Mouse (Mus musculus) layer of hippocampus, adult 11-12 months (tissue): ENCODE results near the gene Slc25a11.

Source experiments
- DNase-seq: peaks from one replicate; pipeline ENCODE4 v3.0.0; 2022; ENCODE audit warnings: low spot score

Slc25a11 gene

DNA sequence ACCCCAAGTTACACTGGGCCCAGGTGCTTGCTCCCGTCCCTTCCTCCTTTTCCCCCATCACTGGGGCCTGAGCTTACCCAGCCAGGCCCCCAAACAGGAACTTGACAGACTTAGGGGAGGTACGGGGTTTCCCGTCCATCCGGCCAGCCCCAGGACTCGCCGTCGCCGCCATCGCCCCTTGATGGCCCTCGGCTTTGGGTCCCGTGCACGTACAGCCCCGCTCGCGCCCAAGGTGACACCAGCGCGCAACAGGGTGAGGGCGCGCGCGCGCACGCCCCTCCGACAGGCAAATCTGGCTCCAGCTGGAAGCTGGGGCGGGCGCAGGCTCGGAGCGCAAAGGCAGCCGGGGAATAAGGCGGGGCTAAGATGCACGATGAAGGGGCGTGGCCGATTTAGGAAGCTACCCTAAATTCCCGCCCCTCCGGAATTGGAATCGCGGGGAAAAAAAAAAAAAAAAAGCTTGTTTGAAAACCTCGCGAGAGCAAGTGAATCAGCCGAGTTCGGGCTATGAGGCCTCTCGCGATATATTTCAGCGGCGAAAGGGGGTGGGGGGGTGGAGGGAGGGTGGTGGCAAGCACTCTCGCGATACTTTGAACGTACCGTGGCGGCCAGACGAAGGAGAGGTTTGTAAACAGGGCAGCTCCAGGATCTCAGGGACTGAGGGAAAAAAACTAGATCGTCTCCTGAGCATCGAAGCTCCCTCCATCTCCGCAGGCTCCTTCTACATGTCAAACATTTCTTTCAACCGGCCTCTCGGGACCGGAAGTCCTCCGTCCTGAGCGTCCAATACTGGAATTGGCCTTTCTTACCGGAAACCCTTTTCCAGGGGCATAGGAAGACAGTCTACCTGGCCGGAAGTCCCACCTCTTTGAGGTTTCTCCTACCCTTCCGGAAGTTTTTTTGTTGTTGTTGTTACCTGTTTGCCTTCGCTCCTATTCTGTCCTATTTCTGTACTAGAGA lies at the start of gene Slc25a11, which contains the start of gene Rnf167:
Gene Slc25a11 (minus strand): TSS at position 789 of the 960 bp plus-strand sequence.
Gene Rnf167 (plus strand): TSS at position 545 of the 960 bp plus-strand sequence.
- peak; percentile 97 for DNase-seq

DNA sequence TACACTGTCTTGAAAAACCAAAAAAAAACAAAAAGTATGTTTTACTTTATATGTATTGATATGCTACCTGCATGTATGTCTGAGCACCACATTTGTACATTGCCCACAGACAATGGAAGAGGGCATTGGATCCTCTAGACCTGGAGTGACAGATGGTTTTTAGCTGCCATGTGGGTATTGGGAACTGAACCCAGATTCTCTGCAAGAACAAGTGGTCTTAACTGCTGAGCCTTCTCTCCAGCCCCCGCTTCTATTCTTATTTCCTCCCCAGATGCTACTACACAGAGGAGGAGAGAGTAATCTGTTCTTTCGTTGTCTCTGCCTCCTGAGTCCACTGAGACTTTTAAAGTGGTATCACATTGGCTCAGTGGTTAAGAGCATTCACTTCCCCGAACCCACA lies 46.2 kb upstream of the Slc25a11 start:
- peak; percentile 56 for DNase-seq

DNA sequence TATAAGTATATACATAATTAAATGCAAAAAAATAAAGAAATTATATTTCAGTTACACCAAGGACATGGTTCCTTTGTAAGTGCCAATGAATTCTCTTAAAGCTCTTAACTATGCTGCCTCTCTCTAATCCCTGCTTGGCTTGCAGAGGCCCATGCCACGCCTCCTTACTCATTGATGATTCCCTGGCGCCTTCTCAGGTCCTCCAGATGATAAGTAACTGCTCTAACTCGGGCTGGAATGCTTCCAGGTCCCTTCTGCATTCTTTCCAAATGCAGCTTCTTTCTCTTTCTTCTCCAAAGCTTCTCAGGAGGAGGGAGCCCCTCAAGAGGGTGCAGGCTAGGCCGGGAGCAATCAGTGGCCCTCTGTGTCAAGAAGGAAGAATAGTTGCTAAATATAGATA lies 42.3 kb upstream of the Slc25a11 start:
- DNase-seq = no peak

DNA sequence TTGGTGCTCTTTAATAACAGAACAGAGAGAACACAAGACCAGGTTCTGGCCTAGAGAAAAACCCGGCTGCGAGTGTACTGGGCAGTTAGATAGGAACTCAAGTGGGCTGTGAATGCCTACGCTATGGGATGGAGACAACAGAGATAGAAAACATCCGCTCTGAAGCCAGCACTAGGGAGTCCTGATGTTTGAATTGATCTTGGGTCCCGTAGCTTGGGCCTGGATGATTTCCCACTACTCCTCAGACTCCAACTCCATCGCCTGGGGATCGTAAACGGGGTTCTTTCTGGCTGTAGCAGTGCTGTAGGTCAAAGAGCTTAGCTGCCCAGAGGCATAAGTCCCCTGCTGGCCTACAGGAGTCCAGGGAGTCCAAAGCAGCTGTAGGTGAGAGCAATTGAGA lies 41.1 kb upstream of the Slc25a11 start:
- DNase-seq = no peak

DNA sequence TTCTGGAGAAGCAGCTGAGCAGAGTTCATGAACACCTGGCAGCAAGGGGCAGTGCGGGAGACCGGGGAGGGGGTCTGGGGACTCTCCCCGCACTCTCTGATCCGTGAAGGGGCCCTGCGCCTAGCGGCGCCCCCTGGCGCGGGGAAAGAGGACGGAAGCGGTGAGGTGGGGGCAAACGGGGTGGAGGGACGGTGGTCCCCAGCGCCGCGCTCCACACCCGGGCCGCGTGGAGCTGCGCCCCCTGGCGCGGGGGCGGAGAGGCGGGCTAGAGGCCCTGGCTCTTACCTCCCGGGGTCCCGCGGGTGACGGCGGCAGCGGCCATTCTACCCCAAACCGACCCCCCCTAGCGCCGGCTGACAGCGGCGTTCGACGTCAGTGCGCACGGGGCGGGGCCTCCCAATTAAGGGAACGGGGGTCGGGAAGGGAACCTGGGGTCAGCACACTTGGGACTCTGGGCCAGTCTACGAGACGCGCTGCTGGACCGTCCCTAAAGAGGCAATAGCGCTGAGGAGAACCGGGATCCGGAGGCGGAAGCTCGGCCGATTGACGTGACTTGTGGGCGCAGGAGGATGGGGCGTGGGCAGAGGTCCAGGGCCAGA lies 40.4 kb upstream of the Slc25a11 start, which contains the start of gene Camta2:
Gene Camta2 (minus strand): TSS at position 505 of the 599 bp plus-strand sequence.
- peak; percentile 87 for DNase-seq

DNA sequence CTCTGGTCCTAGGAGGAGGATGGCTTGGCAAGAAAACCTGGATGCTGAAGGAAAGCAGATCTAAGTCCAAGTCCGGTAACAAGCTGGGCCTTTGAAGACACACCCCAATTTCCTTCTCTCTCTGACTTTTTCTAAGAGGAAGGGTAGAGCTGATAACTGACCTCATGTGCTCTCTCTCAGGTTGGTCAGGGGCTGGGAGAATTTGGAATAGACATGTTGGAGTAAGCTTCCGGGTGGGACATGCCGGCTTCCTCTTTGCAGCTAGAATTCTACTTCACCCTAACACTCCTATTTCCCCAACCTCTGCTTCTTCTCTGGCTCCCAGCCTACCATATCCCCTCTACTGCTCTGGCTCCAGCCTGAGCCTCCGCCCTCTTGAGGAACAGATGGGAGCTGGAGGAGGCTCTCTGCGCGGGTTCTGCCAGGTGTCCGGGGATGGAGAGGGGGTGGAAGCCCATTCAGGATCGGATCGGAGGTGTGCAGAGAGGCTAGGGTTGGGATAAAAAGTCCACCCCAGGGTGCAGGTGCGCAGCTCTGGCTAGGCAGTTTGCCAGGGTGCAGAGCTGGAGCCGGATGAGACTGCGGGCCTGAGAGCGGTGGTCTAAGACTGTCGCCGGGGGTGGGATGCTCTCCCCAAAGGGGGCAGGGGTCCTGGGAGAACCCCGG lies 39.8 kb upstream of the Slc25a11 start:
- DNase-seq = peak; percentile 65

DNA sequence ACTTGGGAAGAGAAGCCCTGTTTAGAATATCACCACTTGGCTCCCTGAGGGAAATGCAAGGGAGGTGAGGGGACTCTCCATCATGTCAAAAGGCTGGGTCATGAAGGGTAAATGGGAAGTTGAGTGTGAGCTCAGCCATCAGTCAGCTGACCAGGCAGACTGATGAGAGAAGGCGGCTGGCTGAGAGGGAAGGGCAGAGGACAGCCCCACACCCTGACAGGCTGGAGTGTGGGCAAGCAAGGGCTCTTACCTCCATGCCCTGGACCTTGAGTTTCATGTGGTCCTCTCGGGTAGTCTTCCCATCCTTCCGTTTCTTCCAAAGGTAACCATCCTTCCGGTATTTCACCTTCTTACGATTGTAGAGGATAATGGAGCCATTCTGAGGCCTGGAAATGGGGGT lies 36.4 kb upstream of the Slc25a11 start:
- DNase-seq = no peak

DNA sequence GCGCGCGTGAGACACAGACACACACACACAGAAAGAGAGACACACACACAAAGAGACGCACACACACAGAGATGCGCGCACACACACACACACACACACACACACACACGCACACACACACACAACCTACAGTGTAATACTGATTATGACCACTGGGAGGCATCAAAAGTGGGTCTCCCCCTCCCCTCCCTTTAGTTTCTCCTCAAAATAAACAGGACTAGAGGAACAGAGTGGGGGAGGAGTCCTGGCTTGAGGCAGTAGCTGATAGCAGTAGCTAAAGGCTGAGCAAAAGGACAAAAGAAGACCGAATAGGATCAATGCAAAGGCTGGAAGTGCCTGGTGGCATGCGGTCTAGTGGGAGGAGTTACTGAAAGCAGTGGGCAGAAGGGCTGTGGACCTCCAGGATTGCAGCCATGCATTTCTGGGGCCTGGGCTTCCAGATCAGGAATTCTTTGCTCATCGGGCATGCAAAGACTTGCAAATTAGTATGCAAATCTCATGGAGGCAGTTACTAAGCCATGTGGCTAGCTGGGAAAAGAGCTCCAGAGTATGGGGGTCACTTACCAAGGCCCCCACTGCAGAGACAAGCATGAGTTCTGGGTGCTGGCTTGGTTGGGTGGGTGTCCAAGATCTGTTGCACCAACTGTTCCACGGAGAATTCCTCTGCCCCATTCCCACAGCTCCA lies 34.8 kb upstream of the Slc25a11 start:
- peak; percentile 60 for DNase-seq

DNA sequence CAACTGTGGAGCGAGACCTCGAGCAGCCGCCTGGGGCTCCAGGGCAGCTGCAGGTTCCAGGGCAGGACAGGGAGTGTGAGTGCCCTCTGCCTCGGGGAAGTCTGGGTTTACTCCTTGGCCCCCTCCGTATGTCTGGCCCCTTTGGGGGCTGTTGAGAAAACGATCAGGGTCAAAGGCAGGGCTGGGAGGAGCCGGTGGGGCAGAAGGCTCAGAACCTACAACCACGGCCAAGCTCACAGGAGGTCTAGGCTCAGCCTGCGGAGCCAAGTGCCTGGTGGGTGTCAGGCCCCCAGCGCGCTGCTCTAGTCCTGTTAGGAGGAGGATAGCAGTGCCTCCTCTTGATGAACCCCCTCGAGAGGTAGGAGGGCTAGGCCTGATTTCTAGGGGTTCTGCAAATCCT lies 33.9 kb upstream of the Slc25a11 start:
- no peak for DNase-seq

DNA sequence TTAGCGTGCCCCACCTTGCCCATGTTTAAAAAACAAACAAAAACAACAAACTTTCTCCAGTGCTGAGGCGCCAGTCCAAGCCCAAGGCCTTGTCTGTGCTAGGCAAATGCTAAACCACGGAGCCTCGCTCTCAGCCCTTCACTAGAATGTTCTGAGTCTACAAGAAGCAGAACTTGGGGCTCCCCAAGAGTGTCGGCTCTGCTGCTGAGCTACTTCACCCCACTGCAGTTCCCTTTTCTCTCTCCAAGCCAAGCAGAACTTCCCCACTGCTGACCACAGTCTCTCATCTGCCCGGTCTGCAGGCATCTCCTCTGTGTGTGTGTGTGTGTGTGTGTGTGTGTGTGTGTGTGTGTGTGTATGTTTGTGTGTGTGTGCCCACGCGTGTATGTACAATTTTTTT lies 32.6 kb upstream of the Slc25a11 start:
- peak; percentile 52 for DNase-seq

DNA sequence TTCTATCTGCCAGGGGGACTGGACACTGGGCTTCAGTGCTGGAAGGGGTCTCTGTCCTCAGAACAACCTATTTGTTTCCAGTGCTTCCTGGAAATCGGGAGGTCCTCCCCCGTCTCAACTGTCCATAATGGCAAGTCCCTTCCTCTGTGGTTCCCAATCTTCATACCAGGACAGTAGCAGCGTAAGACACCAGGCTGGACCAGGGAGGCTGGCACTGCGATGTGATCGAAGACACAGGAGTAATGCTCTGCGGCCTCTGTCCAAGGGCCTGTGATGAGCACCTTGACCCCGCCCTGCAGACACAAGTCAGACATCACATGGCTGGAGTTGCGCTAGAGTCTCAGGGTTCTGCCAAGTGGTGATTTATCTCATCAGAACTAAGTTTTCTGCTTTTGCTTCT lies 32.1 kb upstream of the Slc25a11 start:
- no peak for DNase-seq

DNA sequence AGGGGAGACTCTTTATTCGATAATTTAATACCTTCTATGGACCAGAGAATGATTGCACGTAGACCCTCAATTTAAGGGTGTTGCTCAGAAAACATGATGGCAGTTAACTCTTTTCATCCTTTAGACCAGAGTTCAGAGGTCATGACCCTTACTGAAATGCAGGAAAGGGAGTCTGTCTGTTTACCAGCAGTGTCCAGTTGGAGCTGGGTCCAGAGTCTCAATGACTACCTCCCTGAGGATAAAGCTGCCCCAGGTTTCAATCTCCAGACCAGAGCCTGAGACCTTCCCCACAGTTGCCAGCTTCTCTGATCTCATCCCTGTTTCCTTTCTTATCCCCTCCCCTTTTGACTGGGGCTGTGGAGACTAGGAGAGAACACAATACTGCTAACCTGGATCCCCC lies 31.3 kb upstream of the Slc25a11 start:
- no peak for DNase-seq

DNA sequence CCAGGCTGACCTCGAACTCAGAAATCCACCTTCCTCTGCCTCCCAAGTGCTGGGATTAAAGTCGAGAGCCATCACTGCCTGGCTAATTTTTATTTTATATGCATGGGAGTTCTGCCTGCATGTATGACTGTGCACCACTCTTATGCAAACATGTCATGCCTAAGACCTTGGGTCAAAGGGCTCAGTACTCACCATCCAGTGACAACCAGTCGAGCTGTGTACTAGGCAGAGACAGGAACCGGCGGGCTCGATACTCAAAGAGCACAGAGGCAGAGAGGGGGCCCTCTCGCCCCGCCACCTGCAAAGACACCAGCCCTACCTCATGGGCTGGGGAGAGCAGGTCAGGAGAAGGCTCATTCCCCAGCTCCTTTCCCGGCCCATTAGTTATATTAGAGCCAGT lies 30.8 kb upstream of the Slc25a11 start:
- DNase-seq = no peak

DNA sequence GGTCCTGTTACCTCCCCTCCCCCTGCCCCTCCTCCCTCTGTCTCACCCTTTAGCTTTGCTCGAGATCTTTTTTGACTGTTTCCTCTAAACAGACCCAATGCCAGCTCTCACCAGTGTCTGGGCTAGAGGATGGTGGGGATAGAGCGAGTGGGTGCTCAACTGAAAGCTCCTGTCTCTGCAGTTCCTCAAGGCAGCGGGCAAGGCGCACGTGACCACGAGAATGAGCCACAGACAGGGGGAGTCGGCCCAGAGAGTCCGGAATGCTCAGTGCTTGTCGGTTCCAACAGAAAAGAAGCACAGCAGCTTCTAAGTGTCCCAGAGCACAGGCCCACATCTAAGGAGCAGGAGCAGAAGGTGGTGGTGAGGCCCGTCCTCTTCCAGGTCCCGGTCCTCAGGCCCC lies 27.2 kb upstream of the Slc25a11 start:
- DNase-seq = no peak

DNA sequence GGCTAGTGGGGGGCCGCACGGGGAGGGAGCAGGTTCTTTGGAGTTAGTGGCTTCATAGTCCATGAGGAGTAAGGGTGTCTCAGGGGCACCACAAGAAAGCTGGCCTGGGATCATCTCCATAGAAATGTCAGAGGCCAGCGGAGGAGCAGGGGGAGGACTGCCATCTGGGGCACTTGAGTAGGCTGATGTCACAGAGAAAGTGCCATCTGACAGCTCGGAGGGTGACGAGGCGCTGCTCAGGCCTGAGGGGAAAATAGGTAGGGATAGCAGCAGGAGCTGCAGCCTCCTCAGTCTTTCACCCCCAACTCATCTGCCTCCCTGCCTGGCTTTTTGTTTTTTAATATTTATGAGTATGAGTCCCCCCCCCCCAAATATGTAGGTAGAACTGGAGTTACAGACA lies 26.7 kb upstream of the Slc25a11 start:
- no peak for DNase-seq

DNA sequence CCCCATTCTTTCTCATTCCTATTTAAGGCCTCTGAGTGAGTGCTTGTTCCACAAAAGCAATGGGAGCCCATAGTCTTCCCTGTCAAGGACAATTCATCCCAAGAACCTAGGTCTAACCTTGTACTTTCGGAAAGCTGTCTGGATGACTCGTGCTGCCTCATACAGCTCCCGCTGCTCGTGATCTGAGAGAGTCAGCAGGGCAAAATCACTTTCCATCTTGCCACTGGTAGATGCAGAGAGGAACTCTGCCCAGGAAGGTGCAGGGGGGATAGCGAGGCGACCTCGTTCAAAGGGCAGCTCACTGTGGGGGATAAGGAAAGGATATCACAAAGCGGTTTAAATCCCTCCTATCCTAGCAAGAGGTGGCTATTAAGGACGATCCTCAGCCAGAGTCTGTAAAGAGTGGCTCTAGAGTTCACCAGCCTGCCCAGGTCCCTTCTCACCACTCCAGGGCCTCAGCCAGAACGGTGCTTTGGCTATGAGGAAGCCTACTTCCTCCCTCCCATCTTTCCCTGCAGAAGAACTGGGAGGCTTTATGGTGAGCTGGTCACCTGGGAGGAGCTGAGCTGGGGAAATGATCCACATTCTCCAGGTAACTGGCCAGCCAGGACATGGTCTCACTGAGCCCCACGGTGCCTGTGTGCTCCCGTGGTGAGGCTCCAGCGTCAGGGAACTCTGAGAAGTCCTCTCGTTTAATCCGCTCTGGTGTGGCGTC lies 24.2 kb upstream of the Slc25a11 start:
- no peak for DNase-seq

DNA sequence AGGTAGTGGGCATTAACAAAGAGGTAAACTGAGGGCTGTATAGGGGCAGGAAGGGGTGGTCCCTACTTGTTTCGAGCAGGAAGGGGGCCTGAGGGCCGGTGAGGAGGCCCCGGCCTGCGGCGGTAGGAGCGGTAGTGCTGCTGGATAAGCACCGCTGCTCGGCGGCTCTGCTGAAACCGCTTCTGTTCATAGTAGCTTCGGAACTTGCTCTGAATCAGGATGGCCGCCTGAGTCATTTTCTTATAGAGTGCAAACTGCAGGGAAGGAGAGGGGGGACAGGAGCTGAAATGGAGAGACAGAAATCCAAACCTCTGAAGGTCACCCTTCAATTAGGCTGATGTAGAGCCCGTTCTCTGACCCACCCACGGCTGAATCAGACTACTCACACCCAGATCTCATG lies 23.2 kb upstream of the Slc25a11 start:
- no peak for DNase-seq

DNA sequence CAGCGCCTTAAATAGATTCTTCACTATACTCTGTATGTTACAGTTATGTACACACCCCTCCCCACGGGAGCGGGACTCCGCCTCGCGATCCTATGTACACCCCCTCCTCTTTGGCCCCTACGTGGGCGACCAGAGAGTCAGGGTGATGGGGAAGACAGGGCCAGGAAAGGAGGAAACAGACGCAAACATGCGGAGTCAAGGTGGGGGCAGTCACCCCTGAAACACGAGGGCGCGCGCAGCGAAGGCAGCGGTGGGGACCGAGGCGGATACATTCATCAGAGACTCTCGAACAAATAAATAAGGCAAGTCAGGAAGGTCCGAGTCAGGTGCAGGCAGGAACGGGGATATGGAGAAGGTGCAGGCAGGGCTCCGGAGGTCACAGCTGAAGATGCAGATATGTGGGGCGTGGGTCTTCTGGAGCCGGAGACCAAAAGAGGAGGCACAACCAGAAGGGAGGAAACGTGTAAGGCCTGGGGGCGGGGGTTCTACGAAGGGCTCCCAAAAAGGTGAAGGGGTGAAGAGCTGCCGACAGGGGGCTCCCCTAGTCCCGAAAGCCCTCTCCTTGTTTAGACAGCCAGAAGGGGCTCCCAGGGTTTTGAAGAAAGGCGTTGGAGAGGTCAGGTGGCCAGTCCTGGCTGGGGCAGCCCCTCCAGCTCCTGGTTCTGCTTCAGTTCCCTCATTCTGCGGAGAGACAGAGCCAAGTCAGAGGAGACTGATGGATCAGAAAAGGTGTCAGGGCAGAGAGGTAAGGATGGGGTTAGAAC lies 22.5 kb upstream of the Slc25a11 start:
- peak; percentile 82 for DNase-seq

DNA sequence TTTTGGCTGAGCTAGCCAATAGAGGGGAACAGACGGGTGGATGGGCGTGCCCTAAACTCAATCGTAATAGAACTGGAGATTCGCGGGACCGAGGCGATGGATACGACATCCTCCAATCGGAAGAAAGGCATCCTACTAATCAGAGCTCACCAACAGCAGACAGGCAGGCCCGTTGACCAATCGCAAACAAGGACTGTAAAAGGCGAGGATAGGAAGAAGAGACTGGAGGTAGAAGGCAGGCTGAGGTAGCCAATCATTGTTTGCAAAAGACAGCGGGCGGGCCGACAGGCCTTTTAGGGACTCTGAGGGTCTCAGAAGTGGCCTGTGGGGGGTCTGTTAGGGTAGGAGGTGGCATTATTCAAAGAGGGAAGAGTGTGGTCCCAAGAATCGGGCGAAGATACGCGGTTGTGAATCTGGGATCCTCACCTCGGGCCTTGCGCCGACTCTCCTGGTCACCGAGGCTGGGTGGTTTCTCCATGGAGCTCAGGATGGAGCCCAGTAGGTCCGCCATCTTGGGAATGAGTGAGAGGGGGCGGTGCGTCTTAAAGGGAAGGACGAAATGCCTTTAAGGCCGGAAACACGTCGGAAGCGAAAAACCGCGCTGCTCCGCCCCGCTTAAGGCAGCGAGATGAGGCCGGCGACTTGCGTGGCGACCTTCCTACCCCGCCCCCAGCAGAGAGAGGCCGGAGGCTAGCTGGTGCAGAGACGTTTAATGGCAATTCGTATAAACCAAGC lies 21.7 kb upstream of the Slc25a11 start, which contains the start of gene Spag7:
Gene Spag7 (minus strand): TSS at position 646 of the 735 bp plus-strand sequence.
- DNase-seq = peak; percentile 99

DNA sequence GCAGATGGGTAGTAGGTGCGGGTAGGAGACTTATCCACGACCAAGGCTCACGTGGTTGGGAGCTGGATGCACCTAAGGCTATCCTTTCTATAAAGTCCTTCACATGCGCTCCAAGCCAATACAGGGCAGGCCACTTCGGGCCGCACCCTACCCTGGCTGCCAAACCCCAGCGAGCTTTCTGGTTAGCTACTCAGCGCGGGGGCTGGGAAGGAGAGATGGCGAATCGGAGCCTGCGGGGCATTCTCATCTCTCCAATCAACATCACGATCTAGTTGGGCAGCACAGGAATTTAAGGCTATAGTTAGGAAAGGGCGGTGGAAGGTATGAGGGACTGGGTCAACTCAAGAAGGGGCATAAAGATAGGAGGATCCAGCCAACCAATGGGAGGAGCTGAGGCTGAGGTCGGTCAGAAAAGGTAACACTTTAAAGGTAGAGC lies 21.1 kb upstream of the Slc25a11 start:
- no peak for DNase-seq
